Mouse (Mus musculus) heart, postnatal 0 days (tissue): ENCODE measurements around the gene 1110032A03Rik. TPM values are rescaled to one million over a fixed set of nuclear protein-coding genes. Genes with fewer than 3 reads are reported as not detected.
A peak's percentile ranks its signal among the peaks of the same experiment; 100 is the strongest.

Experiments
- ATAC-seq: fragments of 200-750 bp; cut with Nextera tagmentation; 2 replicates; pipeline ENCODE4 v1.8.0; 2017; ENCODE audit warnings: low read depth, moderate number of reproducible peaks, moderate library complexity; ENCODE audit not compliant: insufficient read depth
- DNase-seq: peaks from one replicate; pipeline ENCODE4 v3.0.0-alpha.2; 2016; ENCODE audit warnings: low spot score
- H3K27ac ChIP-seq: fragments of 300-500 bp; sonication (generic); 2 replicates; pipeline ENCODE4 v1.5.1; 2014; ENCODE audit warnings: low read depth, mild to moderate bottlenecking
- H3K27me3 ChIP-seq: fragments of 300-500 bp; sonication (generic); 2 replicates; pipeline ENCODE4 v1.6.1; 2014; ENCODE audit warnings: low read length, mixed read lengths; ENCODE audit not compliant: control insufficient read depth, insufficient read depth
- H3K36me3 ChIP-seq: fragments of 300-500 bp; sonication (generic); replicated peaks from 2 replicates; pipeline ENCODE4 v1.6.1; 2014; ENCODE audit warnings: low read length, mixed read lengths; ENCODE audit not compliant: control insufficient read depth, insufficient read depth
- H3K4me1 ChIP-seq: fragments of 300-500 bp; sonication (generic); 2 replicates; pipeline ENCODE4 v1.6.1; 2014; ENCODE audit warnings: antibody characterized with exemption; ENCODE audit not compliant: control insufficient read depth, insufficient read depth
- H3K4me2 ChIP-seq: fragments of 300-500 bp; sonication (generic); 2 replicates; pipeline ENCODE4 v1.6.1; 2014; ENCODE audit warnings: low read depth, mild to moderate bottlenecking, low read length, moderate library complexity
- H3K4me3 ChIP-seq: fragments of 300-500 bp; sonication (generic); 2 replicates; pipeline ENCODE4 v1.5.1; 2014; ENCODE audit warnings: low read depth, low read length
- H3K9ac ChIP-seq: fragments of 300-500 bp; sonication (generic); replicated peaks from 2 replicates; pipeline ENCODE4 v1.6.1; 2014; ENCODE audit warnings: low read depth, low read length, mixed read lengths
- H3K9me3 ChIP-seq: fragments of 300-500 bp; sonication (generic); replicated peaks from 2 replicates; pipeline ENCODE4 v1.6.1; 2016; ENCODE audit warnings: low read length; ENCODE audit not compliant: control insufficient read depth
- CTCF ChIP-seq: IDR thresholded peaks from 2 replicates; pipeline ENCODE4 v1.5.1; 2016; ENCODE audit warnings: antibody characterized with exemption, control low read depth, low read depth
- EP300 ChIP-seq: IDR thresholded peaks from 2 replicates; pipeline ENCODE4 v1.6.1; 2016; ENCODE audit warnings: antibody characterized with exemption, low read depth
- WGBS: fragments of 180-500 bp; shearing (Covaris S2); extraction: QIAGEN DNeasy Blood & Tissue Kit; methylation state at CpG from one replicate; pipeline ENCODE4 v1.1.7; 2014; 5-methylcytosine and 5-hydroxymethylcytosine counted together
- polyA plus RNA-seq: library from polyadenylated mRNA; unstranded; fragments of >200 nt; fragmentation: Nextera tagmentation; extraction: Ambion mirVana; gene quantifications from 2 replicates; pipeline ENCODE4 v1.2.1, GENCODE M21; 2015
- total RNA-seq: library from RNA; depleted of rRNA; stranded (reverse); fragments of >200 nt; gene quantifications from 2 replicates; pipeline ENCODE4 v1.2.3, GENCODE M21; 2014; ENCODE audit warnings: low replicate concordance

Gene 1110032A03Rik
- total and polyA plus RNA-seq, 2 experiments from 2014 or later = 8.0 to 32.6 TPM

DNA sequence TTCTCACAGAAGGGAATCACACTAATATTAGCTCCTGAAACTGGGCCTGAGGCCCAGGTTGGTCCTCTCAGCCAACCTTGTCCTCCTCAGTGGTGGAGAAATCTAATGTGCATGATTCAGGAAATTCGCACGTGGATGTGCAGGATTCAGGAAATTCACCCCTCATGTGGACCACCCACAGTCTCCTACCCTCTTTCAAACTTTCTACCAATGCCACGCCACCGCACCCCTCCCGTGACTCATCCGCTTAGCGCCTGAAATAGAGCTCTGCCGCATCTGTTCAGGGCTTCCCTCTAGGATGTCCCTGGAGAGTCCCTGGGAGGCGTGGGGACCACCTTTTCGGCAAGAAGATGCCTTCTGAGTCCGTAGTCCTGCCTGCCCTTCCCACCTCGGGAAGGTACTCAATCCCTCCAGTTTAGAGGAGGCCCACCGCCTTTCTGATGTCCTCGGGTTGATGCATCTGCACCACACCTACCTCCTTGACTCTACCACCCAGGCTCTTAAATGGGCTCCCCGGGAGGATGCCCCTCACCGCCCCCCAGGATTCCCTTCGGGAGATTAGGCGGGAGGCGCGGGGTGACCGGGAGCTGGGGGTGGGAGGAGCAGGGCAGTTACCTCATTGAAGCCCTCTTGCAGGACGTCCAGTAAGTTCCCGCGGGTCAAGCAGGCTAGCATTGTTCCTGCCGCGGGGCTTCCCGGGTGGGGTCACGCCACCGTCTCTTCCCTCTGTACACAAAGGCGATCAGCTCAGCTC is 48.0 kb downstream of the 1110032A03Rik start:
- H3K36me3 ChIP-seq = no peaks in the 10 kb centered on the region
- H3K4me2 ChIP-seq = peak overlapping the region; percentile 81
- 2% methylated on average over 30 of the region's 30 CpGs for WGBS
- H3K9me3 ChIP-seq = no peaks in the 10 kb centered on the region
- no peaks in the 10 kb centered on the region for H3K27me3 ChIP-seq
- DNase-seq (peak; percentile 54), ATAC-seq (peak; percentile 12; the same call in 1 of the 2 replicates)
- H3K27ac ChIP-seq = peak overlapping the region; percentile 76
- peaks cover 30% of the 10 kb centered on the region for H3K4me1 ChIP-seq
- peak overlapping the region; percentile 58 for H3K9ac ChIP-seq
- H3K4me3 ChIP-seq = peak overlapping the region; percentile 54
- TF ChIP-seq CTCF (no peak), EP300 (no peak)

DNA sequence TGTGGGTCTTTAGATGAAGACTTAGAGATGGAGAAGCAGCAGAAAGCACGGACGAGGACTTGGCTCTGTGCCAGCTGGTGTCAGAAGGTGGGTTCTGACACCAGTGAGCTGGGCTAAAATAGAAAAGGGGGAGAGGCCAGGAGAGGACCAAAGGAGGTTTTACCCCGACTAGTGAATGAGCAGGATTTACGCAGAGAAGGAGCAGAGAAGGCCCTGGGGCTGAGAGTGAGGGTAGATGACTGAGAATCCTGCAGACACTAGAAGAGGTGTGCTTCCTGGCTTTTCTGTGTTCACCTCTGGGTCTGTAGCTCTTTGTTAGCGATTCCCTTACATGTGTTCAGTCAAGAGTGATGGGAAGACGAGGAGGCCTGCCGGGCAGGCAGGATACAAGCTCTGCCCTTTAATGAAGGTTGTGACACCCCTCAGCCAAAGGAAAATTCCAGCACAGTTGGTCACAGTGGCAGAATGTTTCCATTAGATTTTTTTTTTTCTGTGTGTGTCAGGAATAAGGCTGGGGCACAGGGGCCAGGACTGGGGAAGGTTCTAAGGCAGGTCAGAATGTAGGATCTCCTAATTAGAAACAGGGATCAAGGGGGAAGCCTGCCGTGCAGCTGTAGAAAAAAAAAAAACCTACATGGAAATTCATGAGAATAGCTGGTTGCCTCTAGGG is 49.3 kb downstream of the 1110032A03Rik start:
- DNase-seq (peak; percentile 37), ATAC-seq (no peak)
- H3K27ac ChIP-seq = peak overlapping the region; percentile 76
- H3K4me1 ChIP-seq = peaks cover 33% of the 10 kb centered on the region
- 24% methylated on average over 8 of the region's 8 CpGs for WGBS
- H3K4me2 ChIP-seq = peak overlapping the region; percentile 81
- H3K36me3 ChIP-seq = no peaks in the 10 kb centered on the region
- TF ChIP-seq CTCF = no peak
- TF ChIP-seq EP300 = no peak
- no peaks in the 10 kb centered on the region for H3K27me3 ChIP-seq
- no peak overlapping the region for H3K4me3 ChIP-seq
- no peak overlapping the region for H3K9ac ChIP-seq
- H3K9me3 ChIP-seq = no peaks in the 10 kb centered on the region

- H3K4me1 ChIP-seq = peaks cover 33% of the 10 kb centered on the region
- H3K9ac ChIP-seq = no peak overlapping the region
Measured at GRCm38 (mm10) chr9:50724661-50725330, 50.5 kb downstream of the 1110032A03Rik start.

GRCm38 (mm10) chr9:50724147-50724546 is 51.2 kb downstream of the 1110032A03Rik start:
- Histone ChIP-seq H3K9ac (no peak overlapping the region), H3K4me1 (peaks cover 33% of the 10 kb centered on the region), H3K4me2 (no peak overlapping the region), H3K36me3 (no peaks in the 10 kb centered on the region), H3K9me3 (no peaks in the 10 kb centered on the region), H3K27ac (peak overlapping the region; percentile 95), H3K4me3 (no peak overlapping the region), H3K27me3 (no peaks in the 10 kb centered on the region)
- 63% methylated on average over 2 of the region's 2 CpGs for WGBS
- TF ChIP-seq CTCF = no peak
- no peak for TF ChIP-seq EP300
- DNase-seq (no peak), ATAC-seq (no peak)

More at GRCm38 (mm10) chr9:50724661-50725330, 50.5 kb downstream of the 1110032A03Rik start:
- TF ChIP-seq CTCF = no peak
- no peak for TF ChIP-seq EP300
- no peaks in the 10 kb centered on the region for H3K27me3 ChIP-seq
- peak overlapping the region; percentile 95 for H3K27ac ChIP-seq
- no peaks in the 10 kb centered on the region for H3K9me3 ChIP-seq
- 27% methylated on average over 3 of the region's 3 CpGs for WGBS
- no peaks in the 10 kb centered on the region for H3K36me3 ChIP-seq
- DNase-seq (no peak), ATAC-seq (no peak)
- no peak overlapping the region for H3K4me2 ChIP-seq
- H3K4me3 ChIP-seq = no peak overlapping the region

GRCm38 (mm10) chr9:50723406-50723805 is 51.9 kb downstream of the 1110032A03Rik start:
- Histone ChIP-seq H3K9me3 (no peaks in the 10 kb centered on the region), H3K4me2 (peak overlapping the region; percentile 58), H3K36me3 (no peaks in the 10 kb centered on the region), H3K9ac (peak overlapping the region; percentile 47), H3K4me3 (peak overlapping the region; percentile 31), H3K4me1 (peaks cover 37% of the 10 kb centered on the region), H3K27ac (peak overlapping the region; percentile 95), H3K27me3 (no peaks in the 10 kb centered on the region)
- peak; percentile 54 for ATAC-seq
- TF ChIP-seq EP300 (no peak), CTCF (no peak)
- DNase-seq = peak; percentile 84
- WGBS = 7% methylated on average over 7 of the region's 7 CpGs
